Mouse (Mus musculus): ENCODE data around the gene Mbtps1. TPM values are rescaled to one million over a fixed set of nuclear protein-coding genes. Genes with fewer than 3 reads are reported as not detected.

Mbtps1 gene
- polyA plus RNA-seq, 2 experiments: 122 to 155 TPM

- no peak for ATAC-seq (ENCODE audit: low FRiP score, low read depth)
- Histone ChIP-seq H3K4me3 (replicated peaks; ENCODE audit: low read length) (no peak overlapping the region), H3K9ac (ENCODE audit: low read depth, low read length, severe bottlenecking) (no peak overlapping the region), H3K27me3 (ENCODE audit: control insufficient read depth, insufficient read depth, low read length) (no peaks in the 10 kb centered on the region), H3K27ac (replicated peaks; ENCODE audit: low read depth, low read length) (no peak overlapping the region), H3K9me3 (ENCODE audit: control insufficient read depth, low read length) (no peaks in the 10 kb centered on the region), H3K4me1 (ENCODE audit: control insufficient read depth, insufficient read depth, low read length) (no peaks in the 10 kb centered on the region), H3K36me3 (ENCODE audit: control insufficient read depth, insufficient read depth, low read length) (no peaks in the 10 kb centered on the region), H3K4me2 (replicated peaks; ENCODE audit: low read depth, low read length, severe bottlenecking) (no peak overlapping the region)
- no peak for TF ChIP-seq POLR2A (IDR thresholded peaks at IDR 0.05; ENCODE audit: borderline replicate concordance, extremely low read depth, insufficient read depth, insufficient read length)
- DNase-seq (ENCODE audit: low spot score): no peak
- 84% methylated on average over 7 of the region's 7 CpGs for WGBS
These were observed 32.9 kb upstream of the Mbtps1 start for GRCm38 (mm10) chr8:119591456-119591855.

DNA sequence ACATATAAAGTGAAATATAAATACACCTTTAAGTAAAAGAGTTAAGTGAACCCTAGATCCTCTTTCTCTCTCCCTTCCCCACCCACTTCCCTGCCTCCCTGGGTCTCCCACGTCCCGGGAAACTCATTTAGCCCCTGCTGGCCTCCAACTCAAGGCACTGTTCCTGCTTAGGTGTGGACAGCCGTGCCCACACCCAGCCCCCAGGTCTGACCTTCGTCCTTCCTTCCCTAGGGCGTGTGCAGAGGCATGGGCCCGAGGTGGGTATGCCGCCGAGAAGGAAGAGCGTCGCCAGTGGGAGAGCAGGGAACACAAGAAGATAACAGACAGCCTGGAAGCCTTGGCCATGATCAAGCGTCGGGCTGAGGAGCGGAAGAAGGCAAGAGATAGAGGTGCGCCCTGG is 31.8 kb upstream of the Mbtps1 start:
- no peak for TF ChIP-seq POLR2A (IDR thresholded peaks at IDR 0.05; ENCODE audit: borderline replicate concordance, extremely low read depth, insufficient read depth, insufficient read length)
- DNase-seq (ENCODE audit: low spot score): no peak
- Histone ChIP-seq H3K9ac (ENCODE audit: low read depth, low read length, severe bottlenecking) (no peak overlapping the region), H3K4me2 (replicated peaks; ENCODE audit: low read depth, low read length, severe bottlenecking) (no peak overlapping the region), H3K27ac (replicated peaks; ENCODE audit: low read depth, low read length) (no peak overlapping the region), H3K4me1 (ENCODE audit: control insufficient read depth, insufficient read depth, low read length) (no peaks in the 10 kb centered on the region), H3K9me3 (ENCODE audit: control insufficient read depth, low read length) (no peaks in the 10 kb centered on the region), H3K4me3 (replicated peaks; ENCODE audit: low read length) (no peak overlapping the region), H3K36me3 (ENCODE audit: control insufficient read depth, insufficient read depth, low read length) (no peaks in the 10 kb centered on the region), H3K27me3 (ENCODE audit: control insufficient read depth, insufficient read depth, low read length) (no peaks in the 10 kb centered on the region)
- no peak for ATAC-seq (ENCODE audit: low FRiP score, low read depth)
- 80% methylated on average over 14 of the region's 14 CpGs for WGBS

- WGBS: 15% methylated on average over 10 of the region's 10 CpGs
- ATAC-seq (ENCODE audit: low FRiP score, low read depth) (no peak), DNase-seq (ENCODE audit: low spot score) (no peak)
- H3K4me1 ChIP-seq (ENCODE audit: control insufficient read depth, insufficient read depth, low read length): no peaks in the 10 kb centered on the region
- TF ChIP-seq POLR2A (IDR thresholded peaks at IDR 0.05; ENCODE audit: borderline replicate concordance, extremely low read depth, insufficient read depth, insufficient read length): no peak
- no peak overlapping the region for H3K9ac ChIP-seq (ENCODE audit: low read depth, low read length, severe bottlenecking)
- H3K27me3 ChIP-seq (ENCODE audit: control insufficient read depth, insufficient read depth, low read length): no peaks in the 10 kb centered on the region
- no peaks in the 10 kb centered on the region for H3K9me3 ChIP-seq (ENCODE audit: control insufficient read depth, low read length)
- no peak overlapping the region for H3K4me3 ChIP-seq (replicated peaks; ENCODE audit: low read length)
- H3K27ac ChIP-seq (replicated peaks; ENCODE audit: low read depth, low read length): no peak overlapping the region
- no peak overlapping the region for H3K4me2 ChIP-seq (replicated peaks; ENCODE audit: low read depth, low read length, severe bottlenecking)
- H3K36me3 ChIP-seq (ENCODE audit: control insufficient read depth, insufficient read depth, low read length): no peaks in the 10 kb centered on the region
These were observed 30.3 kb upstream of the Mbtps1 start for GRCm38 (mm10) chr8:119588844-119589243.

- Histone ChIP-seq H3K27me3 (ENCODE audit: control insufficient read depth, insufficient read depth, low read length) (no peaks in the 10 kb centered on the region), H3K4me1 (ENCODE audit: control insufficient read depth, insufficient read depth, low read length) (no peaks in the 10 kb centered on the region), H3K4me2 (replicated peaks; ENCODE audit: low read depth, low read length, severe bottlenecking) (no peak overlapping the region), H3K9ac (ENCODE audit: low read depth, low read length, severe bottlenecking) (no peak overlapping the region), H3K4me3 (replicated peaks; ENCODE audit: low read length) (no peak overlapping the region), H3K27ac (replicated peaks; ENCODE audit: low read depth, low read length) (no peak overlapping the region), H3K9me3 (ENCODE audit: control insufficient read depth, low read length) (no peaks in the 10 kb centered on the region), H3K36me3 (ENCODE audit: control insufficient read depth, insufficient read depth, low read length) (no peaks in the 10 kb centered on the region)
- no peak for ATAC-seq (ENCODE audit: low FRiP score, low read depth)
- TF ChIP-seq POLR2A (IDR thresholded peaks at IDR 0.05; ENCODE audit: borderline replicate concordance, extremely low read depth, insufficient read depth, insufficient read length): no peak
- no peak for DNase-seq (ENCODE audit: low spot score)
- 67% methylated on average over 4 of the region's 4 CpGs for WGBS
These were observed 29.8 kb upstream of the Mbtps1 start for GRCm38 (mm10) chr8:119588321-119588720.

DNA sequence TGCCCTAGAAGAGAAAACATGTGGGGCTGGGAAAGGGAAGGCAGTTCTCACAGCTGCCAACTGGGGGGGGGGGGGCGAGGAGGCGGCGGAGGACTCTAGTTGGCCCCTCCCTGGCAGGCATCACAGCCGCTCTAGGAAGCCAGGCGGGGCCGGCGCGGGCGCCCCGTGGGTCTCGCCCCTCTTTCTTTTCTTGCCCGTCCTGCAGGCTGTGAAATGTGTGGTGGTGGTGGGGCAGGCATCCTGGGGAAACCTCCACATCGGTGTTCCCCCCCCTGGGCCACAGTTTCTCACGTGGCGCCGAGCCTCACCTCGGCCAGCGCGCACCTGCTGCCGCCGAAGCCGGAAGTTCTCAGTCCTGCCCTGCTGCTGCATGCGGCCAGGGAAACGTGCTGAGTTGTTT is 27.4 kb upstream of the Mbtps1 start:
- no peak for ATAC-seq (ENCODE audit: low FRiP score, low read depth)
- peak overlapping the region; percentile 31 for H3K4me3 ChIP-seq (replicated peaks; ENCODE audit: low read length)
- peak overlapping the region; percentile 53 for H3K4me2 ChIP-seq (replicated peaks; ENCODE audit: low read depth, low read length, severe bottlenecking)
- H3K36me3 ChIP-seq (ENCODE audit: control insufficient read depth, insufficient read depth, low read length): no peaks in the 10 kb centered on the region
- H3K9ac ChIP-seq (ENCODE audit: low read depth, low read length, severe bottlenecking): peak overlapping the region; percentile 47
- no peak for TF ChIP-seq POLR2A (IDR thresholded peaks at IDR 0.05; ENCODE audit: borderline replicate concordance, extremely low read depth, insufficient read depth, insufficient read length)
- no peaks in the 10 kb centered on the region for H3K9me3 ChIP-seq (ENCODE audit: control insufficient read depth, low read length)
- H3K27ac ChIP-seq (replicated peaks; ENCODE audit: low read depth, low read length): no peak overlapping the region
- H3K4me1 ChIP-seq (ENCODE audit: control insufficient read depth, insufficient read depth, low read length): no peaks in the 10 kb centered on the region
- peak; percentile 16 for DNase-seq (ENCODE audit: low spot score)
- 13% methylated on average over 24 of the region's 24 CpGs for WGBS
- H3K27me3 ChIP-seq (ENCODE audit: control insufficient read depth, insufficient read depth, low read length): no peaks in the 10 kb centered on the region
